Comparison of ENCODE assay signal across 8 mouse cellular contexts in the genomic region with DNA sequence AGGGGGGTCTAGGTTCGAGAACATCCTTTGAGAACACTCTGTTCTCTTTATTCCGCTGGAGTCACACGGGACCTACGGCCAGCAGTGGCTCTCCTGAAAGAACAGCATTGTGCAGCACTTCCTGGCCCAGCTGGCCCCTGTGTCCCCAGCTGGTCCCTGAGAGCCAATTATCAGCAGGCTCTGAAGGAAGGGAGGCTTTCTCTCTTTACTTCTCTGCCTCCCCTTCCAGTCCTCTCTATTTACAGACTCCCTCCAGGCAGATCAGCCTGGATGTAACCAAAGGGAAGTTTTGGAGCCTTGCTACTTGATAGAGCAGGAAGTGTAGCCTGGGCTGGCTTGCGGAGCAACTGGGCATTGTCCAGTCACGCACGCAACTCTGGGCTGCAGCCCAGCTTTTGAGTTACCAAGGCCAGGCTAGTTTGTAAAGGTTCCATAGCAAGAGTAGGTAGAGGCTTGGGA.
DNase-seq lines count a peak whose midpoint lies in the region; ATAC-seq lines count a peak whose summit lies in the region.

No protein-coding gene starts in this region.

- no peaks in the 10 kb centered on the region for H3K27me3 ChIP-seq in liver, embryonic 11.5 days (replicated peaks; ENCODE audit: control insufficient read depth, insufficient read depth, low read length)

- 0 out of 2 replicates have a peak, but pooled peaks cover 4% of the 10 kb centered on the region for H3K36me3 ChIP-seq in liver, embryonic 11.5 days (ENCODE audit: control insufficient read depth, insufficient read depth, low read length)

- peak; percentile 62 for DNase-seq in adrenal gland, postnatal 14 days
- DNase-seq in adrenal gland, adult 18-20 months (ENCODE audit: low spot score in 2 of 2): no peak
- DNase-seq in cerebellum, postnatal 25 days: peak; percentile 48 to 58
- peak; percentile 59 to 82 for DNase-seq in heart, adult 18-20 months
- DNase-seq in kidney, adult 18-20 months: peak; percentile 15
- no peak for DNase-seq in liver, embryonic 11.5 days (ENCODE audit: low spot score)
- DNase-seq in retina, embryonic 14.5 days (ENCODE audit: low spot score): peak; percentile 37
- DNase-seq in urinary bladder, postnatal 4 days (ENCODE audit: low spot score in 2 of 2): no peak

- no peak for ATAC-seq in liver, embryonic 11.5 days (replicated peaks; ENCODE audit: low FRiP score)

- H3K9ac ChIP-seq in liver, embryonic 11.5 days (ENCODE audit: low read depth, low read length): no peak overlapping the region

- 0 out of 2 replicates have a peak overlapping the region, but pooled peaks have one; percentile 2 for H3K27ac ChIP-seq in liver, embryonic 11.5 days (ENCODE audit: low read depth, low read length)

- 66% methylated on average over 7 of the region's 7 CpGs for WGBS in liver, embryonic 11.5 days

- H3K4me2 ChIP-seq in liver, embryonic 11.5 days: no peak overlapping the region

- H3K4me3 ChIP-seq in liver, embryonic 11.5 days (ENCODE audit: low read depth, low read length): no peak overlapping the region

- H3K9me3 ChIP-seq in liver, embryonic 11.5 days (ENCODE audit: control insufficient read depth, low read length): no peaks in the 10 kb centered on the region

- H3K4me1 ChIP-seq in liver, embryonic 11.5 days (replicated peaks; ENCODE audit: control insufficient read depth, insufficient read depth, low read length): no peaks in the 10 kb centered on the region; the same call in 1 of the 2 replicates

Comparison
In these comparisons a context has a peak if more than half of its experiments do, and no peak if none do; other contexts are left out.
1. DNase-seq: peak in adrenal gland, postnatal 14 days (single experiment), cerebellum, postnatal 25 days (2 of 2), heart, adult 18-20 months (2 of 2), kidney, adult 18-20 months (single experiment) and retina, embryonic 14.5 days (single experiment); none in adrenal gland, adult 18-20 months (0 of 2), liver, embryonic 11.5 days (single experiment) and urinary bladder, postnatal 4 days (0 of 2).